Mouse (Mus musculus) erythroid progenitor cell, adult 5-6 weeks (primary cell): ENCODE results near the gene Gpr87. TPM values are rescaled to one million over a fixed set of nuclear protein-coding genes. Genes with fewer than 3 reads are reported as not detected.

ENCODE experiments used
- ATAC-seq: replicated peaks from 2 replicates; pipeline ENCODE4 v1.8.0; 2016; ENCODE audit warnings: moderate number of reproducible peaks, mild to moderate bottlenecking, moderate TSS enrichment, inconsistent platforms; ENCODE audit not compliant: poor library complexity, low FRiP score, severe bottlenecking
- total RNA-seq, 2 experiments: library from RNA; stranded (forward) in 1 of 2; stranded (reverse) in 1 of 2; fragments of 150-400 nt in 1 of 2; fragments of 186-747, 209-891 nt in 1 of 2; gene quantifications; 2 replicates each; pipeline versions ENCODE4 v1.2.3 to v1.2.4; 2015 to 2017; ENCODE audit warnings: low replicate concordance in 2 of 2

The Gpr87 gene
- total RNA-seq, 2 experiments from 2014 or later = not detected

DNA sequence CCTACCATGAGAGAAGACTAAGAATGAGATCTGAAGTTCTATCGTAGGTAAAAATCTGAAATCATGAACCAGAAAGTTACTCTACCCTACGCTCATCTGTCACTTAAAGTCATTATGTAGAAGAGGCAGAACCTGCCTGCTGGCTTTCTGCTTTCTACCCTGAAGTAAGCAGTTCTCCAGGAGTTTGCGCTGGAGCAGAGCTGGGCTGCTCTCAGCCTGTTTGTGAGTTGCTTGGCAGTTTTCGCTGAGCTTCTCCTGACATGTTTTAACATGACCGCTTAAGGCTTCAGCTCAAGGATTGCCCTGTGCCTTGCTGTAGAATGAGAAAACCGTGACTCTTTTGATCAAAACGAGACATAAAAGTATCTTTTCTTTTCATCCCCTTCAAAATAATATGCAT, 805 bp downstream of the Gpr87 start:
- ATAC-seq = no peak

DNA sequence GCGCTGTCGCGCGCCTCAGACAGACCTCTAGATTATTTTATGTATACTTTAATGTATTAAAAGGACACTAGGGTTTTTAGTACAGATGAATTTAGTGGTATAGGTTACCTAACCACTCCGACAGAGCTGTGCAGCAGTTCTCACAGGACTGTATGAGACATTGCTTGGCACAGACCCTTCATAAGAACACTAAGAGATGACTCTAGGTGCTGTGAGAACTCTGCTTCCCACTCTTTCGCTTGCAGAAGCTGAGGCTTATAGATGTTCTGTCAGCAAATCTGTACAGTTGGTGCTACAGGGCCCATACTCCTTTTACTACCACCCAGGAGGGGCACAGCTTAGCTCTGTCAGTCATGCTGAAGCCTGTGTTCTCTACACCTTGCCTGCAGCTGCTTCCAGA, 3.2 kb downstream of the Gpr87 start:
- ATAC-seq = no peak

- no peak for ATAC-seq
Measured at GRCm38 (mm10) chr3:59187336-59187735, 7.6 kb downstream of the Gpr87 start.

GRCm38 (mm10) chr3:59185662-59186061, 9.2 kb downstream of the Gpr87 start:
- no peak for ATAC-seq

GRCm38 (mm10) chr3:59182129-59182528, 12.8 kb downstream of the Gpr87 start:
- ATAC-seq = no peak

GRCm38 (mm10) chr3:59181134-59181533, 13.8 kb downstream of the Gpr87 start:
- ATAC-seq = no peak

- no peak for ATAC-seq
Measured at GRCm38 (mm10) chr3:59176871-59177270, 18.0 kb downstream of the Gpr87 start.

GRCm38 (mm10) chr3:59175234-59175633, 19.7 kb downstream of the Gpr87 start:
- no peak for ATAC-seq

DNA sequence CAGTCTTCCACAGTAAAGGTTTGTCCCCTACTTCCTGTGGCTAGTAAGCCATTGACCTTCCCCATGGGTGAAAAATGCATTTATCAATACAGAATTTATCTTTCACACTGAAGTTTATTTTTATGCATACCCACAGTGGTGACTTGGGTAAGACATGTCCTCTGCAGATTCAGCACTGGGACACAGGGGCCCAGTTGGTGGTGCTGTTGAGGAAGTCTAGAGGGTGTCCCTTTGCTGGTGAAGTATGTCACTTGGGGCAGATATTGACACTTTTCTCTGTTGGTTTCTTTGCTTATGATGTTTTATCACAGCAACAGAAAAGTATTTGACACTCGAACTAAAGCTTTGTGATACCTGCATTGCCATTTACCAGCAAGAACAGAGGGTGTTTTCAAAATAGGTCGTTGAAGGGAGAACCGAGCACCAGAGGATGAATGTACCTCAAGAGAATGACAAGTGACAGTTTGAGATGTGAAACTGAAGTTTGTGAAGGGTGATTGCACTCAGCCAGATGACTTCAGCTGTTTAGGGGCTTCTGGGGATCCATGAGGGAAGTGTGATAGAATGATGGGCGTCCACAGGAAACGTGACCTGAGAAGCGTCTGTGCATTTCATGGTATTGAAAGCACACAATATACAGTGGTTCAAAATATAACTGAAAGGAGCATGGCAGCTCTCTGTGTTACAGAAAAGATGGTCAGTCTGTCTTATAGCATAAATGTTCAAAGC, 20.3 kb downstream of the Gpr87 start:
- ATAC-seq = no peak

DNA sequence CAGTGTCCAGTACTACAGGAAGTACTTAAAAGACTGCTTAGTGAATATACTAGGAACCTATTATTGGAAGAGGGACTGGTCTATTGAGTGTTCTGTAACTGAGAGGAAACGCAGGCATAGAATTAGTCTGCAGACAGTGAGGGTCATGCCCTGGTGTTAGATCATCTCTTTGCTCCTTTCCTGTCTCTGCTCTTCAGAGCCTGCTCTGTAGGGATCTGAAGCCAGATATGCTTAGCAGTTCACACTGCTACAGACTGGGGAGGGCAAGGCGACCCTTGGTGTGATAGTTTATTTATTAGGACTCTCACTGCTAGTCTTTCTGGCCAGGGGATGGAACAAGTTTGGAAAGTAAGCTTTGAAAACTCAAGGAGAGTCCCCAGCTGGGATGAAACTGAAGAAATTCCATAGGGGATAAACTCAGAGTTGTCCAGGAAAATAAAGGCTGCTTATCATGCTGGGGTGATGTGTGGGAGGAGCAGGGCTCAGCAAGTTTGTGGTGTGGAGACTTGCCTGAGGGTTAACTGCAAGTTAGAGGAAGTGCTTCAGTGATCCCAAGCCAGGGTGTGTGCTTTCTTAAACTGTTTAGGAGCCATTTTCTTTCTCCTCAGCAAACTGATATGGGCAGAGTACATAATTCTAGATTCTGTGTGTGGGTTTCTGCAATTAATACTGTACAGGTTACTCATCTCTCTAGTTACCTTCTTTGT, 24.8 kb downstream of the Gpr87 start:
- no peak for ATAC-seq

DNA sequence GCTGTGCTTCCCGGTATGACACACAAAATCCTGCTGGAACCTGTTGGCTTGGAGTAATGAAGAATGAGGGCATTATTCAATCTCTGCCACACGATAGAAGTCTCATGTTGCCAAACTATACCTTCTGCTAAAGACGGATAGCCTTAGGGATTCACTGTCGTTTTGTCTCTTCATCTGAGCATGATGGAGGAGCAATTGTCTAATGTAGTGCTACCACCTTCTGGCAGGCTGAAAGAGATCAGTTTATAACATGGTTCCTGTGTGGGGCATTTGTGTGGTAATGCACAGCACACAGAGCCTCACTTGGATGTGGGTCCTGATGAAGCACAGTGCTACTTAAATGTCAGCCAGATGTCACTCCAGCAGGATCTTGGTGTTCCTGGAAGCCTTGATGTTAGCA, 25.7 kb downstream of the Gpr87 start:
- ATAC-seq = no peak

DNA sequence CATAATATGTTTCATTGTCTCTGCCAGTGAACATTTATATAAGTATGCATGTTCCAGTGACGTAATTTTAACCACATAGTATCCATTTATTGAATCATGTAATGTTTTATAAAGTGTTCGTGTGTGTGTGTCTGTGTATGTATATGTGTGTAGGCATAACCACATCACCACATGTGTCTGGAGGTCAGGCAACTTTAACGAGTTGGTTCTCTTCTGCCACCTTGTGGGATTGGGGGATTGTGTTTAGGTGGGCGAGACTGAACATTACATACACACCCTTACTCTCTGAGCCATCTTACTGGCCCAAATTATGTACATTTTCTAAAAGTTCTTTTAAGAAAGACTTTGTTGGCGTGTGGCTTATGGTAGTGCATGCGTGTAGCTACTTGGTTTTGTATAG, 26.4 kb downstream of the Gpr87 start:
- ATAC-seq = no peak

GRCm38 (mm10) chr3:59167417-59168054, 27.4 kb downstream of the Gpr87 start:
- ATAC-seq = no peak

DNA sequence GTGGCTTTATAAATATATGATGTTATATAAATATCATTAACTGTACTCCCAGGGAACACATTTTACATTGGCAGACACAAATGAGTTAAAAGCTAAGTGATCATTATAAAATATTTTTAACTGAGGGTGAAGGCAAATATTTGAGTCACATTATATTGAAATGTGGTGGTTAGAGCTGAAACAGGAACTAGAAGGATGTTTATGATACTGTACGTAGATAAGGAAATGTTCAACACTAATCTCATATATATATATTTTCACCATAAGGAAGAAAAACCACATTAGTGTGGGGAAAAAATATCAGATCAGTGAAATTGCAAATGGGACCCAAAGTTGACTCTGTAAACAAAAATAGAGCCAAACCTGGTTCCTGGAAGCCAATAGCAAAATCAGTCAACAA, 34.4 kb downstream of the Gpr87 start:
- ATAC-seq = no peak

GRCm38 (mm10) chr3:59157048-59157447, 37.9 kb downstream of the Gpr87 start:
- no peak for ATAC-seq

GRCm38 (mm10) chr3:59155404-59155803, 39.5 kb downstream of the Gpr87 start:
- no peak for ATAC-seq

- ATAC-seq = no peak
Measured at GRCm38 (mm10) chr3:59154888-59155287, 40.0 kb downstream of the Gpr87 start.

DNA sequence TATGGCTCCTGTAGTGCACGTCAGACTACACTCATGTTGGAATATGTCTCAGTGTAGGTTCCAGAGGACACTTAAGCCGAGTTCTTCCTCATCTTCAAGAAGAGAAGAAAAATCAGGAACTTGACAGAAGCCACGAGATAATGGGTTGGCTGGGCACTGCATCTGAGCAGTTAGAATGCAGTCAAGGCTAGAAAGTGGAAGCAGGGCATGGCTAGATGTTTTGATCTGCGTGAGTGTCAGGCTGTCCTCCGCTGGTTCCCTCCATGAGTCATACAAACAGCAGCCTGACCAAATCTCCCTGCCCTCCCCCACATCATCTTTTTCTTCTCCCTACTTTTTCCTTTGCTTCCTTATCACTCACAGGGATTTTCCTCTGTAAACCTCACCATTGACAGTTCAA, 41.5 kb downstream of the Gpr87 start, which contains the start of gene P2ry14:
P2ry14 (minus strand) TSS at position 195 of the 400 bp plus-strand sequence.
- 0 out of 2 replicates have a peak, but pooled peaks have one; percentile 25 for ATAC-seq

DNA sequence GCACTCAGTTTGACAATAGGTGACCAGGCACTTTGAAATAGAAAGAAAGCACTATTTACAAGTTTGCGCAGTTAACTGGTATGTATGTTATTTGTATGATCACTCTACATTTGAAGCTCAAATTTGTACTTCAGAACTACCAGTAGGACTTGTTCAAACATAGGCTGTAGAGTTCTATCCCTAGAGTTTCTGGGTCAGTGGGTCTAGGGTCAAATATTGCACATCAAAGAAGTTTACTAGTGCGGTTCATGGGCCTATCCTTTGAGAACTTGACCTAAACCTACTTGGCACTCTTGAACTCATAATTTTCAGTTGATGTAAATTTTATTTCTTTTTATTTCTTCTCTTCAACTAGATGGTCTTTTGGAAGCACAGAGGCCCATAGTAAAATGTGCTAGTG, 44.3 kb downstream of the Gpr87 start:
- no peak for ATAC-seq

GRCm38 (mm10) chr3:59149646-59150045, 45.3 kb downstream of the Gpr87 start:
- ATAC-seq = no peak

GRCm38 (mm10) chr3:59145194-59145593, 49.7 kb downstream of the Gpr87 start:
- no peak for ATAC-seq
